Mouse (Mus musculus): ENCODE data around the gene Ttc28. TPM values are rescaled to one million over a fixed set of nuclear protein-coding genes. Genes with fewer than 3 reads are reported as not detected.

Gene Ttc28
- polyA plus RNA-seq, 1 experiment = 4.8 TPM

DNA sequence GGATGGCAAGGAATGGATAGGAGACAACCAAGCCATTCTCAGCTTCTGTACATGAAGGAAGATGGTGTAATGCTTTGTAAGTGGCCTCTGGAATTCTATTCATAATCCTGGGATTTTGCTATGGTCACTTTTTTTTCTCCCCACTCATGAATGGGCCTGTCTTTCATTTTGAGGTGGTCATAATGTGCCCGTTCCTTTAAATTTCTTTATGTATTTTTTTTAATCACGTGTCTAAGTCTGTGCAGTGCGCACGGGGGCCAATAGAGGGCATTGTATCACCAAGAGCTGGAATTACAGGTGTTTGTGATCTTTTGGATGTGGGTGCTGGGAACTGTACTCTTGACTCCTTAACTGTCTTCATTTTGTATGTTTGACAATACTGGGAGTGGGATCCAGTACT, 39.1 kb upstream of the Ttc28 start:
- H3K27me3 ChIP-seq (ENCODE audit: control insufficient read depth, insufficient read depth, low read length) = no peaks in the 10 kb centered on the region
- 3% methylated on average over 4 of the region's 4 CpGs for WGBS
- peak overlapping the region; percentile 51 for H3K4me3 ChIP-seq (ENCODE audit: control insufficient read depth, insufficient read depth, low read length)
- H3K4me1 ChIP-seq (replicated peaks; ENCODE audit: control insufficient read depth, insufficient read depth, low read length) = 0 out of 2 replicates have a peak, but pooled peaks cover 2% of the 10 kb centered on the region
- peak overlapping the region; percentile 89 for H3K27ac ChIP-seq (ENCODE audit: control insufficient read depth, insufficient read depth, low read length)
- peak; percentile 71 for DNase-seq
- no peaks in the 10 kb centered on the region; the same call in 1 of the 2 replicates for H3K36me3 ChIP-seq (ENCODE audit: control insufficient read depth, insufficient read depth, low read length)
- no peak for TF ChIP-seq POLR2A (IDR thresholded peaks at IDR 0.05; ENCODE audit: control insufficient read depth, extremely low read depth, insufficient read depth, low read length, poor library complexity)
- TF ChIP-seq CTCF (IDR thresholded peaks at IDR 0.05; ENCODE audit: borderline replicate concordance, control insufficient read depth, extremely low read depth, insufficient read depth, low read length, poor library complexity) = no peak

DNA sequence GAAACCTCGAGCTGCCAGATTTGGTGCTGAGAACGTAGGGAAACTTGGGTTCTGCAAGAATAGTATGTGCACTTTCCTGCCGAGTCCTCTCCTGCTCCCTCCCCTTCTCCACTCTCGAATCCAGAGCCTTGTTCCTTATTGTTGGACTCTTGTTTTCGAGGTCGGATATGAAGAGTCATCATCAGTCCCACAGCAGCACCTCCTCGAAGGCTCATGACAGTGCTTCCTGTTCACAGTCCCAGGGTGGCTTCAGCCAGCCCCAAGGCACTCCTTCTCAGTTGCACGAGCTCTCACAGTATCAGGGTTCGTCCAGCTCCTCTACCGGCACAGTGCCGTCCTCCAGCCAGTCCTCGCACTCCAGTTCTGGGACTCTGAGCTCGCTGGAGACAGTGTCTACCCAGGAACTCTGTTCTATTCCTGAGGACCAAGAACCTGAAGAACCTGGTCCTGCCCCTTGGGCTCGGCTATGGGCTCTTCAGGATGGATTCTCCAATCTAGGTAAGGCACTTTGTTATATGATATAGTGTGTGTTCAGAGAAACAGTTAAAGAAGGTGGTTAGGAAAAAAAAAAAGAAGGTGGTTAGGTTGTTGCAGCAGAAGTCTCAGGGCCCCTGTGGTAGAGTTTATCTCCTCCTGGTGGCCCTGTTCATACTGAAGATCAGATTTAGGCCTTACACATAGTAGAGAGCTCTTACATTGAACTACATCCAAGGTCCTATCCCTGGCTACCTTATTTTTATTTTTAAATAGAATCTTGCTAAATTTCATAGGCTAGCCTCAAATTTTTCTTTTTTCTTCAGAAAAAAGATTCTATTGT, 38.3 kb upstream of the Ttc28 start:
- Histone ChIP-seq H3K4me1 (replicated peaks; ENCODE audit: control insufficient read depth, insufficient read depth, low read length) (0 out of 2 replicates have a peak, but pooled peaks cover 2% of the 10 kb centered on the region), H3K4me3 (ENCODE audit: control insufficient read depth, insufficient read depth, low read length) (no peak overlapping the region), H3K27ac (ENCODE audit: control insufficient read depth, insufficient read depth, low read length) (no peak overlapping the region), H3K36me3 (ENCODE audit: control insufficient read depth, insufficient read depth, low read length) (no peaks in the 10 kb centered on the region; the same call in 1 of the 2 replicates), H3K27me3 (ENCODE audit: control insufficient read depth, insufficient read depth, low read length) (no peaks in the 10 kb centered on the region)
- WGBS = 90% methylated on average over 14 of the region's 14 CpGs
- TF ChIP-seq CTCF (IDR thresholded peaks at IDR 0.05; ENCODE audit: borderline replicate concordance, control insufficient read depth, extremely low read depth, insufficient read depth, low read length, poor library complexity) (no peak), POLR2A (IDR thresholded peaks at IDR 0.05; ENCODE audit: control insufficient read depth, extremely low read depth, insufficient read depth, low read length, poor library complexity) (no peak)
- DNase-seq = peak; percentile 6

DNA sequence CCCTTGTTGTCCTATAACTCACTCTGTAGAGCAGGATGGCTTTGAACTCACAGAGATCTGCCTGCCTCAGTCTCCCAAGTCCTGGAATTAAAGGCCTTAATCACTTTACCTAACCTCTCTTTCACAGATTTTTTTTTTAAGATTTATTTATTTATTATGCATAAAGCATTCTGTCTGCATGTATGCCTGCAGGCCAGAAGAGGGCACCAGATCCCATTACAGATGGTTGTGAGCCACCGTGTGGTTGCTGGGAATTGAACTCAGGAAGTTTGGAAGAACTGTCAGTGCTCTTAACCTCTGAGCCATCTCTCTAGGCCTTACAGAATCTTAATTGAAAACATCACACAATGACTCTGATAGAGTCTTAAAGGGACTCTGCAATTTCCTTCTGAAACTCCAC, 26.6 kb upstream of the Ttc28 start:
- 81% methylated on average over 1 of the region's 1 CpGs for WGBS
- H3K27me3 ChIP-seq (ENCODE audit: control insufficient read depth, insufficient read depth, low read length) = no peaks in the 10 kb centered on the region
- no peak overlapping the region for H3K27ac ChIP-seq (ENCODE audit: control insufficient read depth, insufficient read depth, low read length)
- DNase-seq = no peak
- H3K4me3 ChIP-seq (ENCODE audit: control insufficient read depth, insufficient read depth, low read length) = no peak overlapping the region
- H3K4me1 ChIP-seq (replicated peaks; ENCODE audit: control insufficient read depth, insufficient read depth, low read length) = no peaks in the 10 kb centered on the region
- TF ChIP-seq POLR2A (IDR thresholded peaks at IDR 0.05; ENCODE audit: control insufficient read depth, extremely low read depth, insufficient read depth, low read length, poor library complexity) (no peak), CTCF (IDR thresholded peaks at IDR 0.05; ENCODE audit: borderline replicate concordance, control insufficient read depth, extremely low read depth, insufficient read depth, low read length, poor library complexity) (no peak)
- H3K36me3 ChIP-seq (ENCODE audit: control insufficient read depth, insufficient read depth, low read length) = peaks cover 18% of the 10 kb centered on the region

DNA sequence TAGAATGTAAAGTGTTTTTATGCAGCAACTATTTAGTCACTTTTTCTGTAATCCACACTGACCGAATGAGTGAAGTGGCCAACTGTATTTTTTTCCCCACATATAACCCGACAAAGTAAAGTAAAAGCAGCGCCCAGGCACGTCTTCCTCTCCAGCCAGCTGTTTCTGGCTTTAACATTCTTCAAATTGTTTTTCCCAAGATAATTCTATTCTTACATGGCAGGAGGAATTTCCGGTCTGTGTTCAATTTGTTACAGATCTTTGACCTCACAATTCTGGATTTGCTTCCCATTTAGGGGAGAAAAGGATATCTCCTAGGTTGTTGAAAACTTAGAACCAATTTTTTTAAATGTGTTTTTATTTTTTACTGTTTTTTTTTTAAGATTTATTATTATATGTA, 22.5 kb upstream of the Ttc28 start:
- DNase-seq = no peak
- no peaks in the 10 kb centered on the region for H3K27me3 ChIP-seq (ENCODE audit: control insufficient read depth, insufficient read depth, low read length)
- 96% methylated on average over 5 of the region's 5 CpGs for WGBS
- peaks cover 10% of the 10 kb centered on the region; the same call in 1 of the 2 replicates for H3K36me3 ChIP-seq (ENCODE audit: control insufficient read depth, insufficient read depth, low read length)
- H3K4me3 ChIP-seq (ENCODE audit: control insufficient read depth, insufficient read depth, low read length) = no peak overlapping the region
- no peaks in the 10 kb centered on the region for H3K4me1 ChIP-seq (replicated peaks; ENCODE audit: control insufficient read depth, insufficient read depth, low read length)
- H3K27ac ChIP-seq (ENCODE audit: control insufficient read depth, insufficient read depth, low read length) = no peak overlapping the region
- TF ChIP-seq CTCF (IDR thresholded peaks at IDR 0.05; ENCODE audit: borderline replicate concordance, control insufficient read depth, extremely low read depth, insufficient read depth, low read length, poor library complexity) = no peak
- TF ChIP-seq POLR2A (IDR thresholded peaks at IDR 0.05; ENCODE audit: control insufficient read depth, extremely low read depth, insufficient read depth, low read length, poor library complexity) = no peak

DNA sequence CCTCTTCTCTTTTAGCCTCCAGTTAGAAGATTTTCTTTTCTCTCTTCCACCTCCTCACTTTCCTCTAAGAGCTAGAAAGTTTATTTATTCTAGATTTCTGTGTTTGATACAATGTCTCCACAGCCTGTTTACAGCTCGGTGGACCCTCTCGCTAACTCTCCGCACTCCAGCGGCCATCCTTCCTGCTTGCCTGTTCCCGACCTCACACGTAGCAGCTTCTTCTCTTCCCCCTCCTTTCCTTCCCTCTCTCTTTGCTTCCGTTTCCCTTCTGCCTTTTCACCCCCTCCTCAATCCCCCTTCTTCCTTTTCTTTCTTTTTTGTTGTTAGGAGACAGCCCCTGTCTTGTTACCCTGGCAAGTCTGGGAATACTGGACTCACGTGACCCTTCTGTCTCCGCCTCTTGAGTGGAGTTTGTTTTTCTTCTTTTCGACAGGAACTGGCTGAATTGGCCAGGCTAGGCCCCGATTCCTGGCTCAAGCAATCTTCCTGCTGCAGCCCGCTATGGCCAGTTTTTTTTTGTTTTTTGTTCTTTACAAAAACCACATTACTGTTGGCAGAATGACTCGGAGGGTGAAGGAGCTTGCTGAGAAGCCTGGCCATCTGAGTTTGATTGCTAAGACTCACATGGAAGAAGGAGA, 20.5 kb upstream of the Ttc28 start:
- H3K4me3 ChIP-seq (ENCODE audit: control insufficient read depth, insufficient read depth, low read length) = no peak overlapping the region
- no peak overlapping the region for H3K27ac ChIP-seq (ENCODE audit: control insufficient read depth, insufficient read depth, low read length)
- DNase-seq = no peak
- H3K27me3 ChIP-seq (ENCODE audit: control insufficient read depth, insufficient read depth, low read length) = no peaks in the 10 kb centered on the region
- H3K36me3 ChIP-seq (ENCODE audit: control insufficient read depth, insufficient read depth, low read length) = peaks cover 10% of the 10 kb centered on the region; the same call in 1 of the 2 replicates
- no peaks in the 10 kb centered on the region for H3K4me1 ChIP-seq (replicated peaks; ENCODE audit: control insufficient read depth, insufficient read depth, low read length)
- TF ChIP-seq POLR2A (IDR thresholded peaks at IDR 0.05; ENCODE audit: control insufficient read depth, extremely low read depth, insufficient read depth, low read length, poor library complexity) = no peak
- TF ChIP-seq CTCF (IDR thresholded peaks at IDR 0.05; ENCODE audit: borderline replicate concordance, control insufficient read depth, extremely low read depth, insufficient read depth, low read length, poor library complexity) = no peak
- 79% methylated on average over 13 of the region's 13 CpGs for WGBS

DNA sequence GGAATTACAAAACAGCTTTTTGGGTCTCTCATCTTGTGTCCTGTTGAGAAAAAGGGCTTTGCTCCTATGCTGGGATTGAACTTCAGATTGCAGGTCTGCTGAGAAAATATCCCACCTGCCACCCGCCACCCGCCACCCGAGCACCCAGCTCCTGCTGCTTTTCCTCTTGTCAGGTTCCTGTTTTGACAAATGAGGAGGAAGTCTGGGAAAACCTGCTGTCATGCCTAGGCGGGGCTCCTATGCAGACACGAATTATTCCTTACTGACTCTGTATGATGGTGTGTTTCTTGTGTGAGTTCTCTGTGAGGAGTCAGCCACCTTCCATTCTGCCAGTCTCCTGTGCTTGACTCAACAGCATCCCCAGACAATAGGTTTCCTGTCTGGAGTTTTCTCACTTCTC, 19.2 kb upstream of the Ttc28 start:
- no peak for DNase-seq
- no peaks in the 10 kb centered on the region for H3K4me1 ChIP-seq (replicated peaks; ENCODE audit: control insufficient read depth, insufficient read depth, low read length)
- H3K36me3 ChIP-seq (ENCODE audit: control insufficient read depth, insufficient read depth, low read length) = peaks cover 10% of the 10 kb centered on the region; the same call in 1 of the 2 replicates
- no peak for TF ChIP-seq CTCF (IDR thresholded peaks at IDR 0.05; ENCODE audit: borderline replicate concordance, control insufficient read depth, extremely low read depth, insufficient read depth, low read length, poor library complexity)
- no peak overlapping the region for H3K27ac ChIP-seq (ENCODE audit: control insufficient read depth, insufficient read depth, low read length)
- 93% methylated on average over 5 of the region's 5 CpGs for WGBS
- H3K4me3 ChIP-seq (ENCODE audit: control insufficient read depth, insufficient read depth, low read length) = no peak overlapping the region
- H3K27me3 ChIP-seq (ENCODE audit: control insufficient read depth, insufficient read depth, low read length) = no peaks in the 10 kb centered on the region
